Mouse (Mus musculus): ENCODE data around the gene Mbnl1. TPM values are rescaled to one million over a fixed set of nuclear protein-coding genes. Genes with fewer than 3 reads are reported as not detected.
A peak's percentile ranks its signal among the peaks of the same experiment; 100 is the strongest.
"Not testable (repeated sequence)": the region's sequence is repeated elsewhere in the genome, so short reads cannot be mapped to it uniquely, and the experiment has no call there.

Gene Mbnl1
- total and polyA plus RNA-seq, 3 experiments, result 252 to 574 (median 563) TPM

- DNase-seq, result no peak
Measured at GRCm38 (mm10) chr3:60489509-60489908, 16.9 kb downstream of the Mbnl1 start.

- not testable (repeated sequence) for DNase-seq
Measured at GRCm38 (mm10) chr3:60494774-60495535, 22.3 kb downstream of the Mbnl1 start.

- DNase-seq, result no peak
Measured at GRCm38 (mm10) chr3:60496197-60496596, 23.6 kb downstream of the Mbnl1 start.

GRCm38 (mm10) chr3:60498151-60498550, 25.5 kb downstream of the Mbnl1 start:
- no peak for DNase-seq

- no peak for DNase-seq
Measured at GRCm38 (mm10) chr3:60498646-60499045, 26.0 kb downstream of the Mbnl1 start.

GRCm38 (mm10) chr3:60499157-60499578, 26.5 kb downstream of the Mbnl1 start:
- DNase-seq, result peak; percentile 73

- DNase-seq, result peak; percentile 55
Measured at GRCm38 (mm10) chr3:60499718-60500450, 27.3 kb downstream of the Mbnl1 start.

- DNase-seq, result peak; percentile 93
Measured at GRCm38 (mm10) chr3:60500571-60501527, 28.2 kb downstream of the Mbnl1 start.

GRCm38 (mm10) chr3:60501561-60502151, 29.0 kb downstream of the Mbnl1 start:
- peak; percentile 88 for DNase-seq

GRCm38 (mm10) chr3:60502155-60502987, 29.7 kb downstream of the Mbnl1 start:
- DNase-seq, result peak; percentile 54

GRCm38 (mm10) chr3:60503196-60503595, 30.6 kb downstream of the Mbnl1 start:
- DNase-seq, result peak; percentile 61

GRCm38 (mm10) chr3:60504775-60505430, 32.3 kb downstream of the Mbnl1 start:
- DNase-seq, result no peak

GRCm38 (mm10) chr3:60506821-60507220, 34.2 kb downstream of the Mbnl1 start:
- no peak for DNase-seq

- no peak for DNase-seq
Measured at GRCm38 (mm10) chr3:60507496-60507895, 34.9 kb downstream of the Mbnl1 start.

GRCm38 (mm10) chr3:60507979-60508378, 35.3 kb downstream of the Mbnl1 start:
- no peak for DNase-seq

- DNase-seq, result no peak
Measured at GRCm38 (mm10) chr3:60511197-60511596, 38.6 kb downstream of the Mbnl1 start.

- no peak for DNase-seq
Measured at GRCm38 (mm10) chr3:60513337-60513736, 40.7 kb downstream of the Mbnl1 start.

- no peak for DNase-seq
Measured at GRCm38 (mm10) chr3:60513746-60514145, 41.1 kb downstream of the Mbnl1 start.

- peak; percentile 81 for DNase-seq
Measured at GRCm38 (mm10) chr3:60515430-60515829, 42.8 kb downstream of the Mbnl1 start.

GRCm38 (mm10) chr3:60516054-60516674, 43.5 kb downstream of the Mbnl1 start:
- peak; percentile 82 for DNase-seq

All from adrenal gland, adult 2 months (tissue).